In the genomic region with DNA sequence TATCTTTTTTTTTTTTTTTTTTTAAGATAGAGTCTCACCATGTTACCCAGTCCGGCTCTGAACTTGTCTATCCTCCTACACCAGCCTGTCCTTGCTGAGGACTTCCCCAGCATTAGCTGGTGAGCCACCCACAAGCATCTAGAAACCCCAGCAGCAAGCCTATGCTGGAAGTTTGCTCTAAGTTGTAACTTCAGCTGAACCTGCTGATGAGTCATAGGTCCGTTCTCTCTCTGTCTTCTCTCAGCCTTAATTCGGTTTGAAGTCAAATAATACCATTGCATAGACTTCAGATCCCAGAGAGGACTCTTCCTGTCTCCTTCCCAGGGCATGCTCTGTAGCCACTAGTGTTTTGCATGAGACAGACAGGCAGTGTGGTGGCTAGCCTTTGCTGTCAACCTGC, we compare ENCODE assay signal across 23 mouse cellular contexts.
"Had no signal": no experiment of that assay in that cellular context is flagged by ENCODE, and none has a peak within 500 bp of the region (broad histone marks: within the 10 kb centered on the region; RNA-seq: fewer than 3 reads in every experiment).

No protein-coding gene starts in this region.

- H3K27ac ChIP-seq: heart, adult 2 months; heart, embryonic 10.5 days; hindbrain, embryonic 10.5 days; hindbrain, embryonic 12.5 days; hindbrain, embryonic 14.5 days; intestine, embryonic 15.5 days; limb, embryonic 10.5 days; limb, embryonic 12.5 days; liver, embryonic 13.5 days; liver, embryonic 15.5 days had no signal

- H3K4me3 ChIP-seq: heart, adult 2 months; heart, embryonic 10.5 days; heart, embryonic 12.5 days; hindbrain, embryonic 10.5 days; hindbrain, embryonic 12.5 days; intestine, embryonic 15.5 days; limb, embryonic 10.5 days; limb, embryonic 12.5 days; liver, embryonic 13.5 days; liver, embryonic 15.5 days had no signal

- DNase-seq: gastrocnemius, postnatal 14 days; gastrocnemius, postnatal 36 days; heart, adult 11 months; heart, adult 2 months; heart, postnatal 10 days; heart, postnatal 4 days; kidney, adult 18-20 months; kidney, adult 8-10 months; kidney, postnatal 10 days; kidney, postnatal 25 days; kidney, postnatal 4 days; liver; liver, embryonic 13.5 days; liver, postnatal 0 days had no signal
